Mouse (Mus musculus) limb, embryonic 11.5 days (tissue): Measurements from ENCODE around the gene Nin. TPM values are rescaled to one million over a fixed set of nuclear protein-coding genes. Genes with fewer than 3 reads are reported as not detected.

Source experiments
- ATAC-seq: fragments of 200-750 bp; cut with Nextera tagmentation; 2 replicates; pipeline ENCODE4 v1.8.0; 2017; ENCODE audit warnings: low read depth; ENCODE audit not compliant: insufficient number of reproducible peaks, low FRiP score, low TSS enrichment
- DNase-seq: peaks from one replicate; pipeline ENCODE4 v3.0.0-alpha.2; 2015; ENCODE audit warnings: low spot score
- H3K27ac ChIP-seq: fragments of 300-500 bp; sonication (generic); replicated peaks from 2 replicates; pipeline ENCODE4 v1.5.1; 2014; ENCODE audit warnings: low read depth, mild to moderate bottlenecking, low read length
- H3K27me3 ChIP-seq: fragments of 300-500 bp; sonication (generic); 2 replicates; pipeline ENCODE4 v1.6.1; 2014; ENCODE audit warnings: mild to moderate bottlenecking, low read length, mixed read lengths; ENCODE audit not compliant: control insufficient read depth, insufficient read depth
- H3K36me3 ChIP-seq: fragments of 300-500 bp; sonication (generic); 2 replicates; pipeline ENCODE4 v1.6.1; 2014; ENCODE audit warnings: mild to moderate bottlenecking, low read length, moderate library complexity, mixed read lengths; ENCODE audit not compliant: control insufficient read depth, insufficient read depth
- H3K4me1 ChIP-seq: fragments of 300-500 bp; sonication (generic); 2 replicates; pipeline ENCODE4 v1.6.1; 2014; ENCODE audit warnings: low read length, mixed read lengths; ENCODE audit not compliant: control insufficient read depth, insufficient read depth
- H3K4me2 ChIP-seq: fragments of 300-500 bp; sonication (generic); 2 replicates; pipeline ENCODE4 v1.6.1; 2014; ENCODE audit warnings: low read depth, mild to moderate bottlenecking, moderate library complexity; ENCODE audit not compliant: severe bottlenecking
- H3K4me3 ChIP-seq: fragments of 300-500 bp; sonication (generic); 2 replicates; pipeline ENCODE4 v1.5.1; 2014; ENCODE audit warnings: low read depth, low read length
- H3K9ac ChIP-seq: fragments of 300-500 bp; sonication (generic); 2 replicates; pipeline ENCODE4 v1.6.1; 2014; ENCODE audit warnings: mild to moderate bottlenecking, low read length
- H3K9me3 ChIP-seq: fragments of 300-500 bp; sonication (generic); 2 replicates; pipeline ENCODE4 v1.6.1; 2016; ENCODE audit warnings: low read length; ENCODE audit not compliant: control insufficient read depth
- WGBS: fragments of 180-500 bp; shearing (Covaris S2); extraction: QIAGEN DNeasy Blood & Tissue Kit; methylation state at CpG from one replicate; pipeline ENCODE4 v1.1.7; 2014; 5-methylcytosine and 5-hydroxymethylcytosine counted together
- polyA plus RNA-seq: library from polyadenylated mRNA; unstranded; fragments of >200 nt; fragmentation: Nextera tagmentation; extraction: Ambion mirVana; gene quantifications from 2 replicates; pipeline ENCODE4 v1.2.1, GENCODE M21; 2014

Gene Nin
- 10.1 and 11.7 TPM in 2 replicates for polyA plus RNA-seq

DNA sequence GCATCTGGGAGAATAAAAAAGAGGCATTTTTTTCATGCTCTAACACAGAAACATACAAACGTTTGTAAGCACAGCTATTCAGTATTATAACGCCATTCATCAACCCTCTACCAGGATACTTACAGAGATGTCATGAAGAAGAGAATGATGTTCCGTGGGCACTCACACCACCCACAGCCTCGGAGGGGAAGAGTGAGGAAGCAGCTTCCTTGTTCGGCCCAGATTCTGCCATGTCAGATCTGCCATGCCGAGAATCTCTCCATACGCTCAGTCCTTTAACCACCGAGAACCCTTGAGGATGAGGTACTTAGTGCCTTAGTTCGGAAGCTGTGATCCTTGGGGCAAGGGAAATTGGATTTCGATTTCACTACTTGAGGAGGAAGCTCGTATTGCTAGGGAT, at the start of gene Nin:
Nin (minus strand) TSS at position 367 of the 400 bp plus-strand sequence.
- no peak within 1 kb of the TSS for H3K4me3 ChIP-seq
- H3K9ac ChIP-seq, result no peak within 1 kb of the TSS
- H3K27me3 ChIP-seq, result peaks cover 9% of the 10 kb centered on the region; the same call in 1 of the 2 replicates
- no peak within 1 kb of the TSS for H3K4me2 ChIP-seq
- no peak within 1 kb of the TSS for H3K27ac ChIP-seq
- H3K9me3 ChIP-seq, result no peaks in the 10 kb centered on the region
- DNase-seq (no peak), ATAC-seq (no peak)
- no peaks in the 10 kb centered on the region for H3K36me3 ChIP-seq
- WGBS, result 58% methylated on average over 11 of the region's 11 CpGs
- H3K4me1 ChIP-seq, result peaks cover 4% of the 10 kb centered on the region; the same call in 1 of the 2 replicates

GRCm38 (mm10) chr12:70161057-70161456, 47.5 kb upstream of the Nin start:
- Histone ChIP-seq H3K4me1 (no peaks in the 10 kb centered on the region), H3K4me3 (no peak overlapping the region), H3K9ac (no peak overlapping the region), H3K9me3 (no peaks in the 10 kb centered on the region), H3K36me3 (no peaks in the 10 kb centered on the region), H3K27me3 (no peaks in the 10 kb centered on the region), H3K27ac (no peak overlapping the region), H3K4me2 (no peak overlapping the region)
- ATAC-seq (no peak), DNase-seq (no peak)
- WGBS, result 80% methylated on average over 5 of the region's 5 CpGs

DNA sequence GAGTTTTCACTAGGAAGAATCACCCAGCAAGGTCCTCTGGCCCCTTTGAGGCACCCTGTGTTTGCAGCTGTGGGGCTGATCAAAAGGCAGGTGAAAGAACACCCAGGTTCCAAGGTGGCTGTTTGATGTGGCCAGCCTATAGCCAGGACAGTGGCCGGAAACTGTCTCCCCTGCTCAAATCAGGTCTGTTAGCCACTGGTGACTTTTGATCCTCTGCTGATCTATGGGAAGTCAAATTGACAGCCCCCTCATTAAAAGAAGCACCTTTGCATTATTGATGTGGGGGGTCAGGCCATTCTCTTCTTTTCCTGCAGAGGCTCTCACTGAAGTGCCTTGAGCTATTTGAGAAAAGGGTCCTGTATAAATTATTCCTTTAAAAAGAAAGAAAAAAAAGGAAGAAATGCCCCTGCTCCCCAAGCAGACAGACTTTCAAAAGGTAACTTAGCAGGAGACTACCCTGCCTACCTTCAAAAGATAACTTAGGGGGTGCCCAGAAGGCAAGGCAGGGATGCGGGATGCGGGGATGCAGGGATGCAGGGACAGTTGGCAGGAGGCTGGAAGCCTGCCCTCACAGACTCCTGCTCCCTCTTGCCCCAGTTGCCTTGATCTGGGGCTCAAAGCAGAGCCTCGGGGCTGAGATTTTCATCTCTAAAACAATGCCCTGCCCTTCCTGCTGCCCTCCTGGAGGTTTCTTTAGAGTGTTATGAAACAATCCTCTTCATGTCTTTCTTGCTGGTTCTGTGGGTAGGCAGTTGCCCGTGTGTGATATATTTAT, 44.0 kb upstream of the Nin start:
- DNase-seq, result no peak
- no peaks in the 10 kb centered on the region for H3K4me1 ChIP-seq
- no peak overlapping the region for H3K4me3 ChIP-seq
- H3K4me2 ChIP-seq, result no peak overlapping the region
- no peaks in the 10 kb centered on the region for H3K27me3 ChIP-seq
- WGBS, result 54% methylated on average over 5 of the region's 5 CpGs
- no peaks in the 10 kb centered on the region for H3K9me3 ChIP-seq
- no peak for ATAC-seq
- H3K36me3 ChIP-seq, result no peaks in the 10 kb centered on the region
- H3K9ac ChIP-seq, result no peak overlapping the region
- no peak overlapping the region for H3K27ac ChIP-seq

DNA sequence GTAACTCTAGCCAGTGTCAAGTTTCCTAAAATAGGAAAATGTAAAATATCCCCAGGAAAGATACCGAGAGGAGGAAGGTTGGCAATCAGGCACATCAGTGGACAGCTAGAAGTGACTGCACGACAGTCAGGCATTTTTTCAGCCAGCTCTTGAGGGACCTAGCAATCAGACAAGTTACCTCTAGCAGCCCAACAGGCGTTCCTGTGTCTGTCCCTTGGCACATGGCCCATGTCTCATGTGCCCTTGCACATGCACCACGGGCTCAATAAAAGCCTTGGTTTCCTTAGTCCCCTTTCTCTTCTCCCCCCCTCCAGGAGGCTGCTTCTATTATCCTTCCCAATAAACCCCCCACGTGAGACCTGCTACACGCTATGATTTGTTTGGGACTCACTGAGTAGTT, 42.7 kb upstream of the Nin start:
- Histone ChIP-seq H3K36me3 (no peaks in the 10 kb centered on the region), H3K9me3 (no peaks in the 10 kb centered on the region), H3K4me2 (no peak overlapping the region), H3K27ac (no peak overlapping the region), H3K4me1 (no peaks in the 10 kb centered on the region), H3K9ac (no peak overlapping the region), H3K4me3 (no peak overlapping the region), H3K27me3 (no peaks in the 10 kb centered on the region)
- 80% methylated on average over 6 of the region's 6 CpGs for WGBS
- DNase-seq (no peak), ATAC-seq (no peak)

DNA sequence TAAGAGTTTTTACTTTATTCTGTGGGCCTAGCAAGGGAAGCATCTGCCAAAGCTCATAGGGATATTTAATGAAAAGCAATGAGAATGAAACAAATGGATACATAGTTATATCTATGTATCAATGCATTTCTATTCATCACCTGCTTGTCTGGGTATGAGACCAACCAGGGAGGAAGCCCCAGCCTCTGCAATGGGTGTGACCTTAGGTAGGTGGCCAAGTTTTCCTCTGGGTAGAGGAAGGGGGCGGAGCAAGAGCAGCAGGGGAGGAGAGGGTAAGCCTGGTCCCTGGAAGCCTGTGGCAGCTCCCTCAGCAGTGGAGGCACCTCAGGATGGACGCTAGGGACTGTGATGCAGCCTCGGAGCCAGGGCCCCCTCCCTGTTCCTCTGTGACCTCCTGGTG, 40.3 kb upstream of the Nin start, which contains the start of gene Abhd12b:
Abhd12b (plus strand) TSS at position 301 of the 400 bp plus-strand sequence.
- 59% methylated on average over 3 of the region's 3 CpGs for WGBS
- no peak within 1 kb of the TSS for H3K27ac ChIP-seq
- no peak for ATAC-seq

GRCm38 (mm10) chr12:70148631-70149265, 35.2 kb upstream of the Nin start:
- H3K4me3 ChIP-seq, result no peak overlapping the region; the same call in 1 of the 2 replicates
- ATAC-seq (no peak), DNase-seq (peak; percentile 41)
- H3K27ac ChIP-seq, result no peak overlapping the region
- 12% methylated on average over 11 of the region's 11 CpGs for WGBS
- no peaks in the 10 kb centered on the region for H3K27me3 ChIP-seq
- H3K4me2 ChIP-seq, result peak overlapping the region; percentile 41; the same call in 1 of the 2 replicates
- H3K9ac ChIP-seq, result 0 out of 2 replicates have a peak overlapping the region, but pooled peaks have one; percentile 12
- no peaks in the 10 kb centered on the region for H3K9me3 ChIP-seq
- peaks cover 8% of the 10 kb centered on the region; the same call in 1 of the 2 replicates for H3K4me1 ChIP-seq
- H3K36me3 ChIP-seq, result no peaks in the 10 kb centered on the region

More for the DNA sequence above, 40.3 kb upstream of the Nin start, which contains the start of gene Abhd12b:
- no peaks in the 10 kb centered on the region for H3K9me3 ChIP-seq
- H3K9ac ChIP-seq, result no peak within 1 kb of the TSS
- no peak within 1 kb of the TSS for H3K4me3 ChIP-seq
- no peak within 1 kb of the TSS for H3K4me2 ChIP-seq
- no peak for DNase-seq
- H3K27me3 ChIP-seq, result no peaks in the 10 kb centered on the region
- 0 out of 2 replicates have a peak, but pooled peaks cover 1% of the 10 kb centered on the region for H3K4me1 ChIP-seq
- no peaks in the 10 kb centered on the region for H3K36me3 ChIP-seq

- Histone ChIP-seq H3K9ac (no peak overlapping the region), H3K4me2 (peak overlapping the region; percentile 41), H3K36me3 (no peaks in the 10 kb centered on the region), H3K27me3 (no peaks in the 10 kb centered on the region), H3K9me3 (no peaks in the 10 kb centered on the region), H3K4me3 (no peak overlapping the region; the same call in 1 of the 2 replicates), H3K4me1 (peaks cover 8% of the 10 kb centered on the region; the same call in 1 of the 2 replicates), H3K27ac (no peak overlapping the region)
- ATAC-seq (0 out of 2 replicates have a peak, but pooled peaks have one; percentile 35), DNase-seq (peak; percentile 29)
- 14% methylated on average over 13 of the region's 13 CpGs for WGBS
Observed at GRCm38 (mm10) chr12:70147986-70148630, 34.6 kb upstream of the Nin start.

DNA sequence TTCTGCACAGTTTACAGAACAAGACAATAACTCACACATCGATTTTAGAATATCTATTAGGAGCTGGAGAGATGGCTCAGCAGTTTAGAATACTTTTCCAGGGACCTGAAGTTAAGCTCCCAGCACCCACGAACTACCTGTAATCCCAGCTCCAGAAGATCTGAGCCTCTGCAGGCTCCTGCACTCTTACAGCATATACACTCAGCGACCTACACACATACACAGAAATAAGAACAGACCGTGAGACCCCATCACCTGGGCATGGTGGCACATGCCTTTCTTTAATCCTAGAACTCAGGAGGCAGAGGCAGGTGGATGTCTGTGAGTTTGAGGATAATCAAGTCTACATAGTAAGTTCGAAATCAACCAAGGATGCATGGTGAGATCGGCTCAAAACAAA, 32.1 kb upstream of the Nin start:
- no peaks in the 10 kb centered on the region for H3K27me3 ChIP-seq
- 88% methylated on average over 6 of the region's 6 CpGs for WGBS
- H3K9ac ChIP-seq, result no peak overlapping the region
- no peak for ATAC-seq
- peaks cover 8% of the 10 kb centered on the region; the same call in 1 of the 2 replicates for H3K4me1 ChIP-seq
- DNase-seq, result no peak
- no peak overlapping the region for H3K4me3 ChIP-seq
- no peaks in the 10 kb centered on the region for H3K36me3 ChIP-seq
- no peak overlapping the region for H3K4me2 ChIP-seq
- H3K9me3 ChIP-seq, result no peaks in the 10 kb centered on the region
- no peak overlapping the region for H3K27ac ChIP-seq
